Mouse (Mus musculus) embryonic facial prominence, embryonic 14.5 days (tissue): ENCODE data around the gene Astn2. TPM values are rescaled to one million over a fixed set of nuclear protein-coding genes. Genes with fewer than 3 reads are reported as not detected.

Experiments used
- ATAC-seq: fragments of 200-750 bp; cut with Nextera tagmentation; 2 replicates; pipeline ENCODE4 v1.8.0; 2017; ENCODE audit warnings: low read depth, moderate number of reproducible peaks, moderate TSS enrichment
- DNase-seq: peaks from one replicate; pipeline ENCODE4 v3.0.0-alpha.2; 2015; ENCODE audit warnings: low spot score
- H3K27ac ChIP-seq: fragments of 300-500 bp; sonication (generic); replicated peaks from 2 replicates; pipeline ENCODE4 v1.5.1; 2014; ENCODE audit warnings: low read depth, mild to moderate bottlenecking, low read length, moderate library complexity
- H3K27me3 ChIP-seq: fragments of 300-500 bp; sonication (generic); replicated peaks from 2 replicates; pipeline ENCODE4 v1.6.1; 2014; ENCODE audit warnings: low read length; ENCODE audit not compliant: control insufficient read depth, insufficient read depth
- H3K36me3 ChIP-seq: fragments of 300-500 bp; sonication (generic); 2 replicates; pipeline ENCODE4 v1.6.1; 2014; ENCODE audit warnings: low read length, mixed read lengths; ENCODE audit not compliant: control insufficient read depth, insufficient read depth
- H3K4me1 ChIP-seq: fragments of 300-500 bp; sonication (generic); 2 replicates; pipeline ENCODE4 v1.6.1; 2014; ENCODE audit warnings: antibody characterized with exemption, low read length; ENCODE audit not compliant: control insufficient read depth, insufficient read depth
- H3K4me2 ChIP-seq: fragments of 300-500 bp; sonication (generic); 2 replicates; pipeline ENCODE4 v1.6.1; 2014; ENCODE audit warnings: low read depth, mild to moderate bottlenecking, low read length, moderate library complexity, mixed read lengths
- H3K4me3 ChIP-seq: fragments of 300-500 bp; sonication (generic); 2 replicates; pipeline ENCODE4 v1.5.1; 2014; ENCODE audit warnings: low read depth, mild to moderate bottlenecking, low read length
- H3K9ac ChIP-seq: fragments of 300-500 bp; sonication (generic); 2 replicates; pipeline ENCODE4 v1.6.1; 2014; ENCODE audit warnings: low read depth, mild to moderate bottlenecking, low read length, moderate library complexity, mixed read lengths
- H3K9me3 ChIP-seq: fragments of 300-500 bp; sonication (generic); 2 replicates; pipeline ENCODE4 v1.6.1; 2016; ENCODE audit warnings: low read length; ENCODE audit not compliant: control insufficient read depth
- WGBS: fragments of 180-500 bp; shearing (Covaris S2); extraction: QIAGEN DNeasy Blood & Tissue Kit; methylation state at CpG from one replicate; pipeline ENCODE4 v1.1.7; 2014; 5-methylcytosine and 5-hydroxymethylcytosine counted together
- polyA plus RNA-seq: library from polyadenylated mRNA; unstranded; fragments of >200 nt; fragmentation: Nextera tagmentation; extraction: Ambion mirVana; gene quantifications from 2 replicates; pipeline ENCODE4 v1.2.1, GENCODE M21; 2014

The Astn2 gene
- polyA plus RNA-seq, 1 experiment from 2014 or later = 1.0 TPM

GRCm38 (mm10) chr4:66169485-66169884 is 234.9 kb downstream of the Astn2 start:
- Histone ChIP-seq H3K27me3 (no peaks in the 10 kb centered on the region), H3K27ac (no peak overlapping the region), H3K36me3 (no peaks in the 10 kb centered on the region), H3K4me1 (no peaks in the 10 kb centered on the region), H3K9me3 (no peaks in the 10 kb centered on the region), H3K9ac (no peak overlapping the region), H3K4me2 (no peak overlapping the region), H3K4me3 (no peak overlapping the region)
- 58% methylated on average over 2 of the region's 2 CpGs for WGBS
- ATAC-seq (no peak), DNase-seq (no peak)

- Histone ChIP-seq H3K9me3 (no peaks in the 10 kb centered on the region), H3K9ac (no peak overlapping the region), H3K27me3 (no peaks in the 10 kb centered on the region), H3K4me3 (no peak overlapping the region), H3K27ac (no peak overlapping the region), H3K36me3 (no peaks in the 10 kb centered on the region), H3K4me2 (no peak overlapping the region), H3K4me1 (no peaks in the 10 kb centered on the region)
- WGBS = 78% methylated on average over 3 of the region's 3 CpGs
- no peak for ATAC-seq
- DNase-seq = peak; percentile 8
Measured at GRCm38 (mm10) chr4:66158714-66159113, 245.7 kb downstream of the Astn2 start.

DNA sequence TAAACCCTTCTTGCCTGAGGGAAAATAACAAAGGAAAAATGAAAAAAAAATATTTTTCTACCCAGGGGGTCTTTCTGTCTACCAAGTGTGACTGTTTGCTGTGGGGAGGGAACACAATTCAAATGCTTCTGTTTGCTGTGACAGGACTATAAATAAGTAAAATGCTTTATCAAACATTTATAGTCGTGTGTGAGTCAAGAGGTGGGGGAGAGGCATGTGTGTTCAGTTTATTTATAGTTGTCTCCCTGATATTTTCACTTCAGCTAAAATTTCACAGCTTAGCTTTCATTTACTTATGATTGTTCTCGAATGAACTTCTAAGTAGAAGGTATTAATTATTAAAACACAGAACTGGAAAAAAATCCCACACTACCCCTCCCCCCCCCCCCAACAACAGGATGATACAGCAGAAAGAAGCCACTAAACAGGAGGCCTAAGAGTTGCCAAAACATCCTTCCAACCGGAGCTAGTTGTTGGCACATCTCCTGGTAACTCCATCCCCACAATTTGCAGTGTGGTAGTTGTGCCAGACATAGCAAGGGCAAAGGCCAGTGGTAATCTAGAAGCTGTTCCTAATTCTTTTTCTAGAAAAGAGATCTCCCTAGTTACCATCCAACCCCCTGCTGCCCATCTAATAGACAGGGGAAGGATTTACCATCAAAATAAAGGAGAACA is 246.8 kb downstream of the Astn2 start:
- no peak overlapping the region for H3K4me2 ChIP-seq
- no peaks in the 10 kb centered on the region for H3K9me3 ChIP-seq
- ATAC-seq (no peak), DNase-seq (no peak)
- no peak overlapping the region for H3K9ac ChIP-seq
- no peaks in the 10 kb centered on the region for H3K27me3 ChIP-seq
- WGBS = 58% methylated on average over 3 of the region's 3 CpGs
- H3K36me3 ChIP-seq = no peaks in the 10 kb centered on the region
- no peak overlapping the region for H3K4me3 ChIP-seq
- H3K27ac ChIP-seq = no peak overlapping the region
- no peaks in the 10 kb centered on the region for H3K4me1 ChIP-seq

GRCm38 (mm10) chr4:66146546-66146945 is 257.9 kb downstream of the Astn2 start:
- DNase-seq (no peak), ATAC-seq (no peak)
- no peaks in the 10 kb centered on the region for H3K36me3 ChIP-seq
- H3K4me2 ChIP-seq = no peak overlapping the region
- H3K27ac ChIP-seq = no peak overlapping the region
- WGBS = 93% methylated on average over 5 of the region's 5 CpGs
- H3K27me3 ChIP-seq = no peaks in the 10 kb centered on the region
- no peaks in the 10 kb centered on the region for H3K9me3 ChIP-seq
- H3K4me1 ChIP-seq = no peaks in the 10 kb centered on the region
- H3K9ac ChIP-seq = no peak overlapping the region
- no peak overlapping the region for H3K4me3 ChIP-seq

DNA sequence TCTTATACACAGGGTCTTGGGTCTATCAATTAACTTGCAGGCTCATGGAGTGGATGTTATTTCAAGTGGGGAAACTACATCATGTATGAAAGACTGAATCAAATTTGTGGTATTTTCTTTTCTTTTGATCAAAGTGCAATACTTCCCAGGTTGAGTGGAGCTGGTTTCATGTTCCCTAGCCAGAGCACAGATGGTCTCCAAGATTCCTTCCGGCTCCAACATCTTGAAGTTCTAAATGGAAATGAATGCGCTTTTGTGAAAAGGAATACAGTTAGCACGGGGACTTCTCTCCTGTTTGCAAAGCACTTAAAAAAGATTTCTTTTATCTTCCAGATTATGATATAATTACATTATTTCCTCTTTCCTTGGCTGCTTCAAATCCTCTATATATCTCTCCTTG is 278.2 kb downstream of the Astn2 start:
- no peaks in the 10 kb centered on the region for H3K36me3 ChIP-seq
- WGBS = 44% methylated on average over 3 of the region's 3 CpGs
- no peak for ATAC-seq

DNA sequence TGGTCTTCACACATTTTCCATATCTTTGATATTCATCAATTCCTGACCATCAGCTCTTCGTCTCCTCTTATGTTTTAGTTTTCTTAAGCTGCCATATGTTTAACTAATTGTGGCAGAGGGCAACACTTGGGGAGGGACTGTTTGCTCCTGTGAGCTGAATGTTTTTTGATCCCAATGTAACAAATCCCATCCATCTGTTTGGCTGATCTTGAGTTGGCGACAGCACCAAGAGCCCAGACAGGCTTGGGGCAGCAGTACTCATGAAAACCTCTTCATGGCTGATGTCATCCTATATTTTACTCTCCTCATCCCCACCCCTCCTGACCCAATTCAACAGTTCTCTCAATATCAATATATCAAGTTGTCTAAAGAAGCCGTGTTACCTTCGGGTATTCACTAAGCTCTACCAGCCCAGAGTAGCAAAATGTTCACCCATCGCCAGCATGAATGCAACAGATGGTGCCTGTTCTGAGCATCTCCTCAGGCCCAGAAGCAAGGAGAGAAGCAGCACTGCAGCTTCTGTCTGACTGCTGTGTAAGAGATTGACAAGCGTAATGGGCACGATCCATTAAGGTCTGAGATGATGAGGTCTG is 281.5 kb downstream of the Astn2 start:
- no peaks in the 10 kb centered on the region for H3K9me3 ChIP-seq
- no peaks in the 10 kb centered on the region for H3K27me3 ChIP-seq
- H3K9ac ChIP-seq = no peak overlapping the region
- H3K4me3 ChIP-seq = no peak overlapping the region
- no peaks in the 10 kb centered on the region for H3K4me1 ChIP-seq
- H3K36me3 ChIP-seq = no peaks in the 10 kb centered on the region
- WGBS = 86% methylated on average over 7 of the region's 7 CpGs
- no peak overlapping the region for H3K4me2 ChIP-seq
- DNase-seq = no peak
- no peak for ATAC-seq
- H3K27ac ChIP-seq = no peak overlapping the region

More for the DNA sequence above, 278.2 kb downstream of the Astn2 start:
- no peak overlapping the region for H3K27ac ChIP-seq
- no peak overlapping the region for H3K4me2 ChIP-seq
- no peaks in the 10 kb centered on the region for H3K4me1 ChIP-seq
- H3K9me3 ChIP-seq = no peaks in the 10 kb centered on the region
- H3K9ac ChIP-seq = no peak overlapping the region
- DNase-seq = peak; percentile 19
- H3K27me3 ChIP-seq = no peaks in the 10 kb centered on the region
- H3K4me3 ChIP-seq = no peak overlapping the region

GRCm38 (mm10) chr4:66114243-66114642 is 290.2 kb downstream of the Astn2 start:
- no peak overlapping the region for H3K9ac ChIP-seq
- H3K27ac ChIP-seq = no peak overlapping the region
- no peaks in the 10 kb centered on the region for H3K36me3 ChIP-seq
- H3K4me2 ChIP-seq = no peak overlapping the region
- no peak for DNase-seq
- no peaks in the 10 kb centered on the region for H3K9me3 ChIP-seq
- ATAC-seq = no peak
- H3K4me3 ChIP-seq = no peak overlapping the region
- H3K27me3 ChIP-seq = no peaks in the 10 kb centered on the region
- 86% methylated on average over 2 of the region's 2 CpGs for WGBS
- H3K4me1 ChIP-seq = no peaks in the 10 kb centered on the region

DNA sequence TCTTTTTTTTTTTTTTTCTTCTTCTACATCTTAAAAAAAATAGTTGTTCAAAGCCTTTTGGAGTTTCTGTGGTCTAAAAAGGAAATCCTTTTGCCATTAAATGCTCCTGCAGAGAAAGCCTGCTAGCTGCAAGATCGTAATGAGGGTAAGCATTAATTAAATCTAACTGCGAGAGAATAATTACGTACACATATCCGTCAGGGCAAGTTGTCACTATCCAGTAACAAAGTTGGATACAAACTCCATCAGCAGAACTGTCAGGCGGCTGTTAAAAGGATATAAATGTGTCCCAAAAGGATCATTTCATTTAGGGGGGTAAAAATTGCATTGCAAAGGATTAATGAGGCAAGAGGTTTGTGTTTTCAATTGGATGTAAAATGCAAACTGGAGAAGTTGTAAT is 302.4 kb downstream of the Astn2 start:
- Histone ChIP-seq H3K4me3 (no peak overlapping the region), H3K4me1 (no peaks in the 10 kb centered on the region; the same call in 1 of the 2 replicates), H3K27ac (no peak overlapping the region), H3K36me3 (no peaks in the 10 kb centered on the region), H3K27me3 (no peaks in the 10 kb centered on the region), H3K9me3 (no peaks in the 10 kb centered on the region), H3K4me2 (no peak overlapping the region), H3K9ac (no peak overlapping the region)
- ATAC-seq = no peak
- no peak for DNase-seq
- WGBS = 55% methylated on average over 5 of the region's 5 CpGs

DNA sequence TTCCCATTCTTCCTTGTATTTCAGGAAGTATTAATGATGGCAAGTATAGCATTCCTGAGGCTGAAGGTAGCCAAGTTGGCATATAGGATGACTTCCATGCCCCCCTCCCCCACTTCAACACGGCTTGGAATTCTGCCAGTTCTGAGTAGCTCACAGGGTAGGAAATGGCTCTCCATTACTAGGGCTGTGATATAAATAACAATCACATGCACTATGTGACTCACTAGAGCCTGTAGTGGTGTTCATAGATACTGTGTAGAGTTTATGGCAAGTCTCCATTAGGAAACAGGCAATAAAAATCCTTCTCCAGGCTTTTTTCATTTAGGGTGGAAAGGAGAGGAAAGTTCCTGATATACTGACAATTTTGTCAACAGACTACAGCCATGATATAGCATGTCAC is 306.8 kb downstream of the Astn2 start:
- DNase-seq (peak; percentile 27), ATAC-seq (0 out of 2 replicates have a peak, but pooled peaks have one; percentile 15)
- Histone ChIP-seq H3K4me1 (no peaks in the 10 kb centered on the region), H3K27ac (no peak overlapping the region), H3K4me2 (no peak overlapping the region), H3K9me3 (no peaks in the 10 kb centered on the region), H3K9ac (no peak overlapping the region), H3K4me3 (no peak overlapping the region), H3K27me3 (no peaks in the 10 kb centered on the region), H3K36me3 (no peaks in the 10 kb centered on the region)
- 73% methylated on average over 1 of the region's 1 CpGs for WGBS
